Mouse (Mus musculus): ENCODE measurements around the gene Gprasp1.
A peak's percentile ranks its signal among the peaks of the same experiment; 100 is the strongest.
"Not testable (repeated sequence)": the region's sequence is repeated elsewhere in the genome, so short reads cannot be mapped to it uniquely, and the experiment has no call there.

Gene Gprasp1

DNA sequence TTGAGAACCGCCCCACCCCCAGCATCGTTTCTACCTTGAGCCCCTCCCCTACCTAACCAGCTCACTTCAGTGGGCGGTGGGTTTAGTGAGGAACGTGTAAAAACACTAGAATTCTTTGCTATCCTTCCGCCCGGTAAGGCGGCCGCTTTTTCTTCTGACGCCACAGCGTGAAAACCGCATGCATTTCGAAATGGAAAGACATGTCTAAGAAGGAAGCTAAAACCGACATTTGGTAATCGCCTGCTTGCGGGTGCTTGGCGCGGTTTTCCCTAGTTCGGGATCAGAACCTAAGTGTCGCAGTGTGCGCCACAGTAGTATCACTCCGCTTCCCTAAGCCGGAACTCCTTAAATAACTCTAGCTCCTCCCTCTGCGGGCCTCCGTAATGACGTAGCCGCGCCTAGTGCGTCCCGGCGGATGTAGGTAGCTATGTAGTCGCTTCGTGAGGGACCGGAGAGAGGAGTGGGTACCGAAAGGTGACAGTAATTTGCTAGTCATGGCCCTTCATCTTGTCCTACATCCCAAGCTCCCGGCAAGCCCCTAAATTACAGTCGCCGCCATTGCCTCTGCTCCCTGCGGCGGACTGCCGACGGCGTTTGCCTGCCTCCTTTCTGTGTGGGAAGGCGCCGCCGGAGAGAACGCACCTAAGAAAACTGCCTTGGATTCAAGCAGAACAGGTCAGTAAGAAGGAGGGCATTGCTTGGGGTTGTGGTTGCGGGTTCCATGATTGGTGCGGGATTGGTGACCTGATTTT is at the start of gene Gprasp1, which contains the start of gene Armcx5:
Gene Gprasp1, plus strand, starts transcription at position 430 of the 752 bp plus-strand sequence.
Gene Armcx5, plus strand, starts transcription at position 430 of the 752 bp plus-strand sequence.
- DNase-seq (ENCODE audit: low spot score): peak; percentile 89

DNA sequence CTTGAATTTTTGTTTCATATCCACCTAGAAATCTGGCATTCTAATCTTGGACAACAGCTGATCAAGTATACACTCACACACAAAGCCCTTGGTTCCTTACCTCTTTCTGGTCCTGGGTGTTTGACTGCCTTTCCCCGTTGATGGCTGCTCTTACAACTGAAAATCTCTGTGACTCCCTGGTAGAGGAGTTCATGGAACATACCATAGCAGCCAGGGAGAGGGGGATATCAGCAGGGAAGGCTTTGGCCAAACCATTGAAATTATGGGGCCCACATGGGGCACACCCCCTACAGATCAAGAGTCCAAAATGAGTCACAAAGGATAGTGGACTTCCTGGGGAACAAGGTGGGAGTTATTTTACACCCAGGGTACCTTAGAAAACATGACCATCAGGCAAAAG is 48.9 kb upstream of the Gprasp1 start, which contains the start of gene Tcp11x2:
Gene Tcp11x2, minus strand, starts transcription at position 158 of the 400 bp plus-strand sequence.
- DNase-seq (ENCODE audit: low spot score): no peak

DNA sequence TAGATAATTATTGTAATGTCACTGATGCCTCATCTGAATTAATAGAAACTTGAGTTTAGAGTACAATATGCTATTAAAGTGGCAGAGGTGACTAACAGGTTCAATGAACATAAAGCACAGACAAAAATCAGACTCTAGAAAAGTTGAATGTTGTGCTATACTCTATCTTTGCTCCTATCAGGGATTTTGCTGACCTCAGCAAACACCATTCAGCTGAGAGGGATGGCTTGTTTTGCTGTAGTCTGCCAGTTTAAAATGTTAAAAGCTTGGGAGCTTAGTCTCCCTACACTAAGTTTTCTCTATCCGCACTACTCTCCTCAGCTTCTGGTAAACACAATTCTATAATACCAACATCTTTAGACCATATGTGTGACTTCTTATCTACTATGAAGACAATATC is 39.4 kb upstream of the Gprasp1 start:
- no peak for DNase-seq (ENCODE audit: low spot score)

DNA sequence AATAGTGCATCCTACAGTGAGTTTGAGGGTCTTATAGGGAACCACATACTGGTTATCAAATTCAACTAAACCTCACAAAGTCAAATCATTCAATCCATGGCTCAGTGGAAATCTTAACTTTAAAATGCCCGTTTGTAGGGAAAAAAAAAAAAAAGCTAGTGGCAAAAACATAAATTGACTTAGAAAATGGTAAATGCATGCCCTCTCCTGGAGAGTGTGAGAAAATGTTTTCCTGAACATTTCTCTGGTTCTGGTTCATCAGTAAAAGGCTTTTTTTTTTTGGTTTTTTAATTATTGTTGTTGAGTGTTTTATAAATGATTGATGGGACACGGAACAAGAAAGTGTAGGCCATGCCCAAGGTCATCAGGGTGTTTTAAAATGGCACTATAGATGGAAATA is 38.2 kb upstream of the Gprasp1 start:
- no peak for DNase-seq (ENCODE audit: low spot score)

DNA sequence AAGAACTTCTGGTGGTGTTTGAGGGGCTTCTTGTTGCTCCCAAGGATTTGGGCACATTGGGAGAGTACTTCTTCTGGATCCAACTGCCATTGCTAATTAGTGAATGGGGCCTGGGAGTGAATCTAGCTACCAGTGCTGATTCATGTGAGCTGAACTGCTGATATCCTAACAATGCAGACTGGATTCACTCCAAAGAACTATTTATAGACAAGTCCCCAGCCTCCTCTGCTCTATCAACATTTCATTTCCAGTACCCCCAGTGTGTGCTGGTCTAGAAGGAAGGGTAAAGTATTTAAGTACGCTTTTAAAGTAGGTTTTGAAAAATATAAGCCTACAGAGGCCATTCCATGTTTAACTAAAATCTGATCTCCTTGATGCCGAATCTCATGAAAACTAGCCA is 29.7 kb upstream of the Gprasp1 start:
- DNase-seq (ENCODE audit: low spot score): no peak

DNA sequence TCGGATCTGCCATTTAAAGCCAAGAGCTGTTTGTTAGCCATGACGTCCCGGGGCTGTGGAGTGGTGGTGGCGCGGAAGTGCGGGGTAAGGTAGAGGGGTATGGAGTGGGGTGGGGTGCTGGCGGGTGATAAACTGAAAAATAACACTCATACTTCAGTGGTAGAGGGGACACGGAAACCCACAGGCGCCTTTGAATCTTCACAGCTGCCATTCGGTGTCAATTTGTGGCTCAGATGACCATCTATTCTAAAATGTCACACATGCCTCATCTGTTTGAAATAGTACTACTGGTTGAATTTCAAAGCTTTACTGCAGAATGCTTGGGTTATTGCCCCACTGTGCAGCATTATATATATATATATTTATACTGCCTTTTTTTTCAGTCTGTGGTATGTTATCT is 17.4 kb upstream of the Gprasp1 start, which contains the start of gene Tmsb15a:
Gene Tmsb15a, minus strand, starts transcription at position 101 of the 400 bp plus-strand sequence.
- no peak for DNase-seq (ENCODE audit: low spot score)

DNA sequence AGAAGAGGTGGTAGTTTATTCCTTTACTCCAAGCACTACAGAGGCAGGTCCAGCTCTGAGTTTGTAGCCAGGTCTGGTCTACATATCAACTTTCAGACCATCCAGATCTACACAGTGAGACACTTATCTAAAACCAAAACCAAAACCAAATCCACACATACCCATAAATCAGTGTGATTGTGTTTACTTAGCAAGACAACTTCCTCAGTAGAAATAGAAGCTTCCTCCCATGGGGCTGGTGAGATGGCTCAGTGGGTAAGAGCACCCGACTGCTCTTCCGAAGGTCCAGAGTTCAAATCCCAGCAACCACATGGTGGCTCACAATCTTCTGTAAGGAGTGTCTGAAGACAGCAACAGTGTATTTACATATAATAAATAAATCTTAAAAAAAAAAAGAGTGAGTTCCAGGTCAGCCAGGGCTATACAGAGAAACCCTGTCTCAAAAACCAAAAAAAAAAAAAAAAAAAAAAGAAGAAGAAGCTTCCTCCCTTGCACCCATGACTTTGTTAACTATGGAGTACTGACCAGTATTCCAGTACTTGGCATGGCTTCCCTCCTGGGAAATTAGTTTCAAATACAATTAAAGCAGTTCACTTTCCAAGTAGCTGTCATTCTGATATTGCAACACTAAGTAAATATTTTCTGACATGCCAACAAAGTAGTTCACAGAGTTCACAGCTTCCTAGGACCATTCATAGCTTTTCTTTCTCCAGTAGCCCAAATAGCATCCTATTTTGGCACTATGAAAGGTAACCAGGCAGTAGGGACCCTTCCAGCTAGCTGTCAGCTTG is 3.6 kb upstream of the Gprasp1 start:
- DNase-seq (ENCODE audit: low spot score): no peak

DNA sequence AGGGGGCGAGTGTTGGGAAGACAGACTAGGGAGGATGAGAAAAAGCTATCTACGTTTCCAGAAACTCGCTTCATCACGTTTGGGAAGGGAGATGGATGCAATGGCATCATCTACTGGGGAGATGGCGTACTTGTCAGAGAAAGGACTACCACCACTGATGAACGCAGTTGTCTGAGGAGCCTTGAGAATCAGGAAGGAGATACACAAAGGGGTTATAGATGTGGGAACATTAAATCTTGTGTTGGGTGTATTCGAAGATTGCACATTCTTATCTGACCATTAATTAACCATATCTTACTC is 473 bp downstream of the Gprasp1 start:
- no peak for DNase-seq (ENCODE audit: low spot score)

DNA sequence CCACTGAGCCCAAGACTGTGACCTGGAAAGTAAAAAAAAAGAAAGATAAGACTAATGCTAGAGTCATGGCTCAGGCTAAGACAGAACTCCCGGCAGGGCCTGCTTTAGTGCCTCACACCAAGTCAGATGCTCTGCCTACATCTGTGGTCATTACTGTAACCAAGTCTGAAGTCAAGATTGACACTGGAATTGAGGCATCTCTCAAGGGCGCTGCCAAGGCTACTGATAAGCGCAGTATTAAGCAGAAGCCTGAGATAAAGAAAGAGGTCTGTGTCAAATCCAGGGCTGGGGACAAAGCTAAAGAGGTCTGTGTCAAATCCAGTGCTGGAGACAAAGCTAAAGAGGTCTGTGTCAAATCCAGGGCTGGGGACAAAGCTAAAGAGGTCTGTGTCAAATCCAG is 2.8 kb downstream of the Gprasp1 start:
- not testable (repeated sequence) for DNase-seq (ENCODE audit: low spot score)

DNA sequence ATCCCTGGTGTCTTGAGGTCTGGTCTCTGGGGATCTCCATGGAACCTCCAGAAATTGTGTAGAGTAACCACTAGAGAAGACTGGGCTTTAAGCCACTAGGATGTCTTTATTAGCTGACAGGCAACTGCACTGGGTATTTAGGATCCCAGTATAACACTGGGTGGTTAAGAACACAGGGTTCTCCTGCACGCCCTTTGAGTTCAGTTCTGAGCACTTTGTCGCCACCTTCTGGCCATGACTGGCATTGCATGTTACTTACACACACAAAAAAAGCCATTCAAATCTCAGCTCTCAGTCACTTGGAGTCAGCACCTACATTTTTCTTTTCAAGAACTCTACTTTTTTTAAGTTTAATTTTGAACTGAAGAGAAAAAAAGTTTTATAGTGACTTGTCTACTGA is 10.3 kb downstream of the Gprasp1 start:
- DNase-seq (ENCODE audit: low spot score): peak; percentile 81

DNA sequence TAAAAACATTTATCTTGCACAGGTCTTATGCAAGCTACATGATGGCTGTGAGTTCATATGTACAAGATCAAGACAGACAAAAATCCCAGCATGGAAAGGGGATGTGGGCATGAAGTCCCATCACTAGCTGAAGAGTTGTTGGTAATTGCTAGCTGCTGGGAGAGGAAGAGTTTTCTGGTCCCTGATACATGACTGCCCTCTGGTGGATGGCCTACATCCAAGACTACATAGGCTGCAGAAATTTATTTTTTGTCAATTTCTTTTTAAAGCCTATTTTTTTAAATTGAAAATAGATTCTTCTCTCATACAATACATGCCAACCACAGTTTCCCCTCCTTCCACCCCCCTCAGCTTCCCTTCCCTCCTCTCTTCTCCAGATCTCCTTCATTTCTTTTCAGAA is 19.2 kb downstream of the Gprasp1 start:
- DNase-seq (ENCODE audit: low spot score): peak; percentile 61

DNA sequence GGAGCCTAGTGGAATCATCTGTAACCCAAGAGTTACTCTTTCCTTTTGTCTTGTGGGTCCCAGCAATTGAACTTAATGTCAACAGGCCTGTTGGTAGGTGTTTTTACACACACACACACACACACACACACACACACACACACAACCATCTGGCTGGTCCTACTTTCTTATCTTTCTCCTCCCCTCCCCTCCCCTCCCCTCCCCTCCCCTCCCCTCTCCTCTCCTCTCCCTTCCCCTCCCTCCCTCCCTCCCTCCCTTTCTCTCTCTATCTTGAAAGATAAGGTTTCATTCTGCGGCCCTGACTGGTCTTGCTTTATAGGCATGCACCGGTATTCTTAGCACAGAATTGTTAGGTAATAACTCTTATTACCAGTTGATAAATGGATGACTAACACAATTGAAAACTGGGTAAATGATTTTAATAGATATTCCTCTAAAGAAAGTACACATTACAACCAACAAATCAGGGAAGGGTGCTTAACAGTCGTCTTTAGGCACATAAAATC is 25.6 kb downstream of the Gprasp1 start:
- DNase-seq (ENCODE audit: low spot score): no peak

DNA sequence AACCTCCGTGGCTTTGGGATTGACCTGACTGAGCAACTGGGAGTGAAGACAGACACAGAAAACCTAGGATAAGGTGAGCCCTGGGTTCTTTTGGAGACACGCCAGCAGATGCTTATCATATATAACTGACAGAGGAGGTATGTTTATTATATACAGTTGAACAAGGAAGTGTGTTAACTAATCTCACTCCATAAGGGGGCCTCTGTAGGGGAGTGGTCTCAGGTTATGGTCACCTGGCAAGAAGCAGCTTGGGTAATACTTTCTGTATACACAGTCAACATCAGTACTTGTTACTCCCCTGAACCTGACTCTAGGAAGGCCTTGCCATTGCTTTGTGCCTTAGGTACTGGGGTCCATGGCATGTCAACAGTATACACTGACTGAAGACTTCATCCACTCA is 26.0 kb downstream of the Gprasp1 start:
- no peak for DNase-seq (ENCODE audit: low spot score)

DNA sequence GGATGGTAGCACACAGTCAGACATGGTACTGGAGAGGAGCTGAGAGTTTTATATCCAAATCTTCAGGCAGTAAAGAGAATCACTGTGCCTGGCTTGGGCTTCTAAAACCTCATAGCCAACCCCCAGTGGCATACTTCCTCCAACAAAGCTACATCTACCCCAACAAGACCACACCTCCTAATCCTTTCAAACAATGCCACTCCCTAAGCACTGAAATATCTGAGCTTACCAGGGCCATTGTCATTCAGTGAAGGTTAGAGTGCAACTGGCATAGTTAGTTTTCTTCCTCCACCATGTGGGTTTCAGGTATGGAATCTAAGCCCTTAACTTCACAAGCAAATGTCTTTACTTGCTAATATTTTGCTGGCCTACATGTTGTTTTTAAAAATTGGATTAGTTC is 49.0 kb downstream of the Gprasp1 start:
- DNase-seq (ENCODE audit: low spot score): no peak

DNA sequence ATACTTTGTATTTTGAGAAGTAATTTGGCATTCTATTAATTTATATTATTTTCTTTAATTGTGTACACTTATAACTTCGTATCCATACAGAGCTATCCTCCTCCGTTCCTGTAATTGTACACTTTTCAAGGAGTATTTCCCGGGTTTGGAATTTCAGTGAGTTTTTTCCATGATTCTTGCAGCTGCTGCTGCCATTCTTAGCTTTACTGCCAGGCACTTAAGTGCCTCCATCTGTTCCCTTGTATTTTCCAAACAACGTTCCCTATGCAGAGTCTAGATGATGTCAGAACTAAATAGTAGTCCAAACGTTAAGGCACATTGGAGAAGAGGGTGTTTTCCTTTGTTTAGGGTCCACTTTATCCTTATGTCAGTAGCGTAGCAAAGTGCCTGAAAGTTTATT is 49.8 kb downstream of the Gprasp1 start:
- DNase-seq (ENCODE audit: low spot score): no peak

DNA sequence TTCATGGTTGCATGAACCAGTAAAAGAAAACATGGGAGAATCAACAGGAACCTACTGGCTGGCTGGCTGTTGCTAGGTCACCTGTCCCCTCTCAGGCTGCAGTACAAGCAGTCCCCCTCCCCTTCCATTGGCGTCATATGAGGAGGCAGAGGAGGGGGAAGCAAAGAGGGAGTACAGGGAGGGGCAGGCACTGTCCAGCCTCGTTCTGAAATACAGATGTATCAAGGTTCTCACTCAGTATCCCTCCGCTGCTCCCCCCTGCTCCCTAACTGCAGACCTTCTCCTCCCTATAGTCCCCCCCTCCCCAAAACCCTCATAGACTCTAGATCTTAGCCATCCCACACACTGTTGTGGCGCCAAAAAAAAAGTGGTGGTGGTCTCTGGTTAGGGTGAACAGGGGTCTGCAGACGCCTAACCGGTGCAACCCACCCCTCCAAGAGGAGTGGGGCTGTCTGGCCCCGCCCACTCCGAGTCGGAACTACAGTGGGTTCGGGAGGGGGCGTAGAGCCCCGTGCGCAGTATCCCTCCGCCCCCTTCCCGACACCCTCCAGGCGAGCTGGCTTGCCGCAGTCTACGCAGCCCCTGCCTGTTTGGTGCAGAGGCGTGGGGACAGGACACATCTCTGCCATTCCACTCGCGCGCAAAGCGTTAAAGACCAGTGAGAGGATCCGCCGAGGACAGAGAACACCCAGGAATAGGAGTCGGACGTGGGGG is 53.2 kb downstream of the Gprasp1 start:
- peak; percentile 70 for DNase-seq (ENCODE audit: low spot score)

DNA sequence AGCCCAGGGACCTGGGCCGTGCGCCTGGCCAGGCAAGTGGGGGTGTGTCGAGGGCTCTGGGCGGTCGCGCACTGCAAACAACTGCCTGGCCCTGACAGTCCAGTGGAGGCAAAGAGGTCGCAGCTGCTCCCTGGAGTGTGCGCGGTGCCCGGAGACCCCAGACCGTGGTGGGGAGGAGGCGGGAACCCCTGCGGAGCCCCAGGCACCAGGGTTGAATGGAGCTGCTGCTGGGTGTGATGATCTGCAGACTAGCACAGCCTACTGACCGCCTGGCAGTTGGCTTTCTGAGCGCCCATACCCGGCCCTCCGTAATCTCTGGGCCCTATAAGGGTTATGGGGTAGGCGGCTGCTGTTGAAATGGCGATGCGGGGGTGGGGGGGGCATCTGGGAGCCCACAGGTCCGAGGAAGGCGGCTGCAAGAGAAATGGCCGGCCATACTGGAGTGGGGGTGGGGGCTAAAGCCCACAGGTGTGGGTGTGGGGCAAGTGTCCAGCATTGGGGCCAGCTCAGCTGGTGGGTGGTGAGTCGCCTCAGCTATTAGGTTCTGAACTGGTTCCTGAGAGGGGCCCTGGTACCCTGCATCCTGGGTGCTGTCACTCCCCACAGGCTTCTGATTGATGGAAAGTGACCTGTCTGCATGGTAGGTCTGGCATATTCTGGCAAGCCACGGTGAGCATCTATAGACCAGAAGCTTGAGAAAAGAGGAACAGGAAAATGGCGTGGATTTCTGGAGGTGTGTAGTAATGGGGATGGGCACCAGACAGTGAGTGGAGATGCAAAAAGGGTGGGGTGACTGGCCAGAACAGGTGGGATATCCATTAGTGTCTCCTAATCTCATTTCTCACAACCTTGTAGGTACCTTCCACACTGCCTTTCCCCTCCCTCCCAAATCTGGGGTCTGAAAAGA is 54.0 kb downstream of the Gprasp1 start:
- DNase-seq (ENCODE audit: low spot score): peak; percentile 17

DNA sequence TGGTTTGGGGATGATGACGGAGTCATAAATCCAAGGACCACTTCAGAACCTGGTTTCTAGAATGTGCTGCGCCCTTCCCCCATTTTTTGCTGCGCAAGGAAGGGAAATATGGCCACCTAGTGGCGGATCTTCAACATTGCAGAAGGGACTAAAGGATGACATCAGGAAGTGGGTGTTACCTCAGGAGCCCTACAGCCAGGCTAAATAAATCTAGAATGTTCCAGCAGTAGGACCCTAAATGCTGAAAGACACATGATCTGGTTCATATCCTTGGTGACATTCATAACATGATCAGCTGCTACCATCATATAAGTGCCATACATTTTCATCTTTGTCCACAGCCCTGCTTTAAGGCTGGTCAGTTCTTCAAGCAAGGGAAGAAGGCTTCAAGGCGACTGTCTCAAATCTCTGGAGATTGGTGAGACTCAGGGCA is 54.7 kb downstream of the Gprasp1 start, which contains the start of gene Bhlhb9:
Gene Bhlhb9, plus strand, starts transcription at position 383 of the 433 bp plus-strand sequence.
- peak; percentile 72 for DNase-seq (ENCODE audit: low spot score)

DNA sequence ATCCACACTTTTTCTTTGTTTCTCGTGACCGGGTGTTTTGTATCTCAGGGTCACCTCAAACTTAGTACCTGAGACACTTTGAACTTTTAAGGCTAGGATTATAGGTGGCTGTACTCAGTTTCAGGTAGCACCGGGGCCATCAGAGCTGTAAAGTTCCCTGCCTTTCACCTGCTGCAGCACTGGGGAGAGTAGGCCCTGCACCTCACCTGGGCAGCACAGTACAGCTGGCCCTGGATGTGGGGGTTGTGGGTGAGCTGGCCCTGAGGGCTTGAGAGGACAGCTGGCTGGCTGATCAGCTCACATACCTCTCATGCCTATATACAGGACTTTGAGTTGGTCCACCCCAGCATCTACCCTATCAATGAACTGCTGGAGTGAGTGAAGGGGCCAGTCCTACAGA is 61.6 kb downstream of the Gprasp1 start:
- DNase-seq (ENCODE audit: low spot score): no peak

DNA sequence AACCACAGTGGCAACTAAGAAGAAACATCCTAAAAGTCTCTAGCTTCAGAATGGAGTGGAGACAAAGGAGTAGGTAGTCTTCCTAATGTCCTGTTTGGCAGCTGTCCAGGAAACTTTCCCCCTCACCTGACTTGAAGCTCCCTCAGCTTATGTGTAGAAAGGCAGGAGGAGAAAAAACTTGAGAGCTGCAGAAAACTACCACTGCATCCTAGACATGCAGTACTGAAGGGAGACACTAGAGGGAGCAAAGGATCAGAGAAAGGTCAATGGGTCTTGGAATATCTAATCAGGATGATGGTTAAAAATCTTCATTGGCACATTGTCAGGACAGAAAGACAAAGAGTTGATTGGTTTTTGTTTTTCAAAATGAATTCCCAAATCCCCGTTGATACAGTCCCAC is 63.2 kb downstream of the Gprasp1 start:
- DNase-seq (ENCODE audit: low spot score): peak; percentile 74

DNA sequence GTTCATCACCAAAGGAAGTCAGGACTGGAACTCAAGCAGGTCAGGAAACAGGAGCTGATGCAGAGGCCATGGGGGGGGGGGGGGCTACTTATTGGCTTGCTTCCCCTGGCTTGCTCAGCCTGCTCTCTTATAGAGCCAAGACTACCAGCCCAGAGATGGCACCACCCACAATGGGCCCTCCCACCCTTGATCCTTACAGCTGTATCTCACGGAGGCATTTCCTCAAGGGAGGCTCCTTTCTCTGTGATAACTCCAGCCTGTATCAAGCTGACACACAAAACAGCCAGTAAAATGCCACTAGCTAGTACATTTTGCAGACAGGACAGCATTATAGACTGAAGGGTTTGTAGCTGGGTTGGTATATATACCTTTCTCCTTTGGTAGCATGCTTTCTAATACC is 93.4 kb downstream of the Gprasp1 start:
- DNase-seq (ENCODE audit: low spot score): not testable (repeated sequence)

Data from retina, embryonic 14.5 days (tissue).